Mouse (Mus musculus): ENCODE measurements at regions not wholly inside any gene's neighbourhood (a gene's known extent, or its start where the extent isn't known, plus 50 kb on each side); places are given as distances from the start of the nearest gene placed in this dataset.

- DNase-seq (ENCODE audit: extremely low spot score in 1 of 2, low spot score in 1 of 2), result peak in 1 of 2 experiments; percentile 66
Measured at GRCm38 (mm10) chrX:58620403-58620802, 288.8 kb upstream of the 4930550L24Rik start.
